Mouse (Mus musculus) megakaryocyte, embryonic 14.5 days (primary cell): ENCODE data around the gene Mobp.

Source experiments
- FLI1 ChIP-seq: IDR thresholded peaks from 2 replicates; pipeline ENCODE4 v1.6.1; 2012; ENCODE audit warnings: low read length, inconsistent platforms, mixed read lengths
- GATA1 ChIP-seq: IDR thresholded peaks from 3 replicates; pipeline ENCODE4 v1.6.1; 2012; ENCODE audit warnings: mixed read lengths, low read length, inconsistent platforms, borderline replicate concordance

GRCm38 (mm10) chr9:120163862-120164261, 14.4 kb downstream of the Mobp start:
- TF ChIP-seq FLI1 (no peak), GATA1 (no peak)
